Mouse (Mus musculus) small intestine, adult 2 months (tissue): Measurements from ENCODE around the gene Faf1.

ENCODE experiments used
- CTCF ChIP-seq: fragments of 200-500 bp; IDR thresholded peaks from 2 replicates; pipeline ENCODE4 v1.5.1; 2012; ENCODE audit warnings: low read depth, mild to moderate bottlenecking, control low read depth, inconsistent platforms, low read length, moderate library complexity, mixed read lengths; ENCODE audit not compliant: insufficient replicate concordance, insufficient read length; ENCODE audit errors: extremely low read depth
- POLR2A ChIP-seq: fragments of 200-500 bp; IDR thresholded peaks from 2 replicates; pipeline ENCODE4 v1.6.1; 2012; ENCODE audit warnings: low read depth, mild to moderate bottlenecking, control low read depth, inconsistent platforms, low read length, moderate library complexity

DNA sequence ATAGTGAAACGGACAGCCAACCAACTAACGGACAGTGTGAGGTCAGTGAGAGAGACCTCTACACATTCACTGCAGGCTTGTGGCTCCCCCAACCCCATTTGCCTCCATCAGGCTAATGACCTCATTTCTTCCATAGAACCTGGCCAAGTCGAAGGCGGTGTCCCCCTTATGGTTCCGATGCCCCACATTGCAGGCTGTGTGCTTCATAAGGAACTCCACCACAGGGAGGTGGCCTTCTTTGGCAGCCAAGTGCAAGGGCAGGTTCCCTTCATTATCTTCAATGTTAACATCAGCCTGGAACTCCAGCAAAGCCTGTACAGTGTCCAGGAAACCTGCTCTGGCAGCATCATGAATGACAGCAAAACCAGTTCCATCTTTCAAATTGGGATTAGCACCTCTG lies 15.2 kb upstream of the Faf1 start:
- TF ChIP-seq CTCF, result no peak
- TF ChIP-seq POLR2A, result no peak
